Mouse (Mus musculus) myocyte (in vitro differentiated cells): ENCODE data around the gene Cox5b. TPM values are rescaled to one million over a fixed set of nuclear protein-coding genes. Genes with fewer than 3 reads are reported as not detected.

Experiments used
- H3K27me3 ChIP-seq: one replicate; pipeline ENCODE4 v1.6.1; 2011; ENCODE audit not compliant: control insufficient read depth, insufficient read depth, insufficient read length
- H3K36me3 ChIP-seq: one replicate; pipeline ENCODE4 v1.6.1; 2011; ENCODE audit not compliant: control insufficient read depth, insufficient read depth
- H3K4me2 ChIP-seq: one replicate; pipeline ENCODE4 v1.6.1; 2011; ENCODE audit warnings: low read depth, control low read depth
- H3K4me3 ChIP-seq: one replicate; pipeline ENCODE4 v1.5.1; 2011; ENCODE audit warnings: mild to moderate bottlenecking, control low read depth, moderate library complexity
- H3K79me2 ChIP-seq: one replicate; pipeline ENCODE4 v1.6.1; 2011; ENCODE audit not compliant: control insufficient read depth, insufficient read depth
- H3ac ChIP-seq: one replicate; pipeline ENCODE4 v1.6.1; 2011; ENCODE audit not compliant: control insufficient read depth, insufficient read length
- CEBPB ChIP-seq: IDR thresholded peaks from 2 replicates; pipeline ENCODE4 v1.6.1; 2011; ENCODE audit warnings: mild to moderate bottlenecking, moderate library complexity; ENCODE audit not compliant: poor library complexity, insufficient read depth, severe bottlenecking
- E2F4 ChIP-seq: IDR thresholded peaks from one replicate; pipeline ENCODE4 v1.6.1; 2011; ENCODE audit warnings: mild to moderate bottlenecking, control low read depth, moderate library complexity; ENCODE audit not compliant: insufficient read depth
- MAX ChIP-seq: IDR thresholded peaks from one replicate; pipeline ENCODE4 v1.6.1; 2011; ENCODE audit warnings: low read depth, mild to moderate bottlenecking, control low read depth
- MYOD1 ChIP-seq, 3 experiments: IDR thresholded peaks; one replicate each; pipeline ENCODE4 v1.6.1; 2011; ENCODE audit warnings: control low read depth in 2 of 3, low read depth in 2 of 3, mild to moderate bottlenecking in 2 of 3, moderate library complexity in 1 of 3; ENCODE audit not compliant: insufficient read length in 2 of 3, control insufficient read depth in 1 of 3
- MYOG ChIP-seq, 3 experiments: IDR thresholded peaks; one replicate each; pipeline ENCODE4 v1.6.1; 2011; ENCODE audit warnings: control low read depth in 2 of 3, low read depth in 2 of 3, mild to moderate bottlenecking in 2 of 3; ENCODE audit not compliant: insufficient read length in 2 of 3, control insufficient read depth in 1 of 3, insufficient read depth in 1 of 3
- POLR2A ChIP-seq: IDR thresholded peaks from one replicate; pipeline ENCODE4 v1.6.1; 2011; ENCODE audit warnings: low read depth, mild to moderate bottlenecking, control low read depth, moderate library complexity; ENCODE audit not compliant: insufficient read length
- POLR2AphosphoS2 ChIP-seq: IDR thresholded peaks from one replicate; pipeline ENCODE4 v1.6.1; 2011; ENCODE audit warnings: low read depth, control low read depth; ENCODE audit not compliant: insufficient read length
- REST ChIP-seq: IDR thresholded peaks from one replicate; pipeline ENCODE4 v1.6.1; 2011; ENCODE audit warnings: mild to moderate bottlenecking, control low read depth, moderate library complexity; ENCODE audit not compliant: insufficient read depth, insufficient read length
- SRF ChIP-seq: IDR thresholded peaks from one replicate; pipeline ENCODE4 v1.6.1; 2011; ENCODE audit warnings: low read depth; ENCODE audit not compliant: control insufficient read depth, insufficient read length
- TCF12 ChIP-seq: IDR thresholded peaks from one replicate; pipeline ENCODE4 v1.6.1; 2011; ENCODE audit warnings: mild to moderate bottlenecking, control low read depth; ENCODE audit not compliant: poor library complexity, insufficient read depth, severe bottlenecking
- TCF3 ChIP-seq: IDR thresholded peaks from one replicate; pipeline ENCODE4 v1.6.1; 2011; ENCODE audit warnings: low read depth, control low read depth; ENCODE audit not compliant: insufficient read length
- USF1 ChIP-seq: IDR thresholded peaks from one replicate; pipeline ENCODE4 v1.6.1; 2011; ENCODE audit warnings: low read depth, mild to moderate bottlenecking, control low read depth, moderate library complexity
- polyA plus RNA-seq: library from polyadenylated mRNA; unstranded; fragments of >200 nt; fragmentation: generic; extraction: Trizol; gene quantifications from one replicate; pipeline ENCODE4 v1.2.1, GENCODE M21; 2012; ENCODE audit warnings: missing spikeins

Cox5b gene
- polyA plus RNA-seq, 1 experiment: 1,086 TPM

GRCm38 (mm10) chr1:36714311-36714710 is 23.1 kb downstream of the Cox5b start, which contains the start of gene Actr1b:
Gene Actr1b (minus strand): TSS chr1:36714422.
- no peak within 1 kb of the TSS for H3K4me3 ChIP-seq
- no peak within 1 kb of the TSS for H3ac ChIP-seq
- TF ChIP-seq MAX (no peak), POLR2AphosphoS2 (no peak), MYOD1 (IDR thresholded peaks at IDR 0.05; ENCODE audit: control insufficient read depth in 1 of 3, insufficient read length in 2 of 3, low read depth in 2 of 3) (no peak), USF1 (no peak), POLR2A (no peak), TCF12 (no peak), REST (no peak), CEBPB (no peak), SRF (no peak), E2F4 (no peak), TCF3 (no peak), MYOG (IDR thresholded peaks at IDR 0.05; ENCODE audit: control insufficient read depth in 1 of 3, insufficient read depth in 1 of 3, insufficient read length in 2 of 3, low read depth in 2 of 3) (no peak)
- peaks cover 3% of the 10 kb centered on the region for H3K79me2 ChIP-seq
- no peaks in the 10 kb centered on the region for H3K36me3 ChIP-seq
- peaks cover 19% of the 10 kb centered on the region for H3K27me3 ChIP-seq
- H3K4me2 ChIP-seq: no peak within 1 kb of the TSS

GRCm38 (mm10) chr1:36718786-36719185 is 27.5 kb downstream of the Cox5b start:
- TF ChIP-seq SRF: no peak
- TF ChIP-seq POLR2A: no peak
- TF ChIP-seq E2F4: no peak
- no peak for TF ChIP-seq MYOD1 (IDR thresholded peaks at IDR 0.05; ENCODE audit: control insufficient read depth in 1 of 3, insufficient read length in 2 of 3, low read depth in 2 of 3)
- Histone ChIP-seq H3K36me3 (no peaks in the 10 kb centered on the region), H3K79me2 (no peaks in the 10 kb centered on the region), H3K4me3 (no peak overlapping the region), H3ac (no peak overlapping the region), H3K4me2 (no peak overlapping the region), H3K27me3 (peaks cover 37% of the 10 kb centered on the region)

- no peak overlapping the region for H3K4me3 ChIP-seq
- H3K36me3 ChIP-seq: no peaks in the 10 kb centered on the region
- H3K27me3 ChIP-seq: peaks cover 26% of the 10 kb centered on the region
- H3ac ChIP-seq: no peak overlapping the region
- H3K79me2 ChIP-seq: no peaks in the 10 kb centered on the region
- no peak overlapping the region for H3K4me2 ChIP-seq
- TF ChIP-seq TCF12: no peak
- no peak for TF ChIP-seq MAX
- no peak for TF ChIP-seq E2F4
- no peak for TF ChIP-seq REST
- TF ChIP-seq POLR2A: no peak
- TF ChIP-seq CEBPB: no peak
- TF ChIP-seq USF1: no peak
- TF ChIP-seq TCF3: no peak
- TF ChIP-seq MYOG (IDR thresholded peaks at IDR 0.05; ENCODE audit: control insufficient read depth in 1 of 3, insufficient read depth in 1 of 3, insufficient read length in 2 of 3, low read depth in 2 of 3): no peak
- no peak for TF ChIP-seq SRF
- no peak for TF ChIP-seq POLR2AphosphoS2
- TF ChIP-seq MYOD1 (IDR thresholded peaks at IDR 0.05; ENCODE audit: control insufficient read depth in 1 of 3, insufficient read length in 2 of 3, low read depth in 2 of 3): no peak
Measured at GRCm38 (mm10) chr1:36723146-36724056, 32.2 kb downstream of the Cox5b start.

- H3K36me3 ChIP-seq: no peaks in the 10 kb centered on the region
- peaks cover 20% of the 10 kb centered on the region for H3K27me3 ChIP-seq
- H3ac ChIP-seq: no peak overlapping the region
- no peak for TF ChIP-seq MYOD1 (IDR thresholded peaks at IDR 0.05; ENCODE audit: control insufficient read depth in 1 of 3, insufficient read length in 2 of 3, low read depth in 2 of 3)
- TF ChIP-seq SRF: no peak
- no peak overlapping the region for H3K4me3 ChIP-seq
- H3K79me2 ChIP-seq: no peaks in the 10 kb centered on the region
- H3K4me2 ChIP-seq: no peak overlapping the region
Measured at GRCm38 (mm10) chr1:36724057-36724431, 32.8 kb downstream of the Cox5b start.

- TF ChIP-seq REST: no peak
- Histone ChIP-seq H3K27me3 (peaks cover 31% of the 10 kb centered on the region), H3K36me3 (no peaks in the 10 kb centered on the region), H3ac (no peak overlapping the region), H3K4me3 (no peak overlapping the region), H3K79me2 (no peaks in the 10 kb centered on the region), H3K4me2 (no peak overlapping the region)
Measured at GRCm38 (mm10) chr1:36737300-36737699, 46.1 kb downstream of the Cox5b start.
